Mouse (Mus musculus) ES-E14 (cell line): ENCODE data around the gene Adarb2.

Source experiments
- CHD2 ChIP-seq: IDR thresholded peaks from 2 replicates; pipeline ENCODE4 v1.6.1; 2014; ENCODE audit warnings: mild to moderate bottlenecking, low read depth, low read length, inconsistent platforms
- HCFC1 ChIP-seq: IDR thresholded peaks from 2 replicates; pipeline ENCODE4 v1.6.1; 2012; ENCODE audit warnings: low read length, inconsistent platforms, borderline replicate concordance; ENCODE audit not compliant: insufficient read depth
- MAFK ChIP-seq: IDR thresholded peaks from 2 replicates; pipeline ENCODE4 v1.6.1; 2014; ENCODE audit warnings: mild to moderate bottlenecking, low read depth, low read length, inconsistent platforms; ENCODE audit not compliant: insufficient read depth
- ZC3H11A ChIP-seq: IDR thresholded peaks from 2 replicates; pipeline ENCODE4 v1.6.1; 2012; ENCODE audit warnings: low read depth, mild to moderate bottlenecking, inconsistent platforms, low read length, borderline replicate concordance
- ZNF384 ChIP-seq: IDR thresholded peaks from 2 replicates; pipeline ENCODE4 v1.6.1; 2012; ENCODE audit warnings: low read depth, low read length, inconsistent platforms

GRCm38 (mm10) chr13:8542684-8543083, 340.0 kb downstream of the Adarb2 start:
- TF ChIP-seq ZC3H11A = no peak
- no peak for TF ChIP-seq CHD2
- no peak for TF ChIP-seq MAFK
- no peak for TF ChIP-seq HCFC1
- TF ChIP-seq ZNF384 = no peak
